Mouse (Mus musculus) kidney, embryonic 15.5 days (tissue): ENCODE data around the gene Gm32717. TPM values are rescaled to one million over a fixed set of nuclear protein-coding genes. Genes with fewer than 3 reads are reported as not detected.
"Not testable (repeated sequence)": the region's sequence is repeated elsewhere in the genome, so short reads cannot be mapped to it uniquely, and the experiment has no call there.

ENCODE experiments used
- ATAC-seq: fragments of 200-750 bp; cut with Nextera tagmentation; replicated peaks from 2 replicates; pipeline ENCODE4 v1.8.0; 2017; ENCODE audit warnings: moderate TSS enrichment; ENCODE audit not compliant: low FRiP score
- H3K27ac ChIP-seq: fragments of 300-500 bp; sonication (generic); 2 replicates; pipeline ENCODE4 v1.5.1; 2015; ENCODE audit warnings: mild to moderate bottlenecking, inconsistent platforms
- H3K27me3 ChIP-seq: fragments of 300-500 bp; sonication (generic); 2 replicates; pipeline ENCODE4 v1.6.1; 2015; ENCODE audit warnings: inconsistent platforms
- H3K36me3 ChIP-seq: fragments of 300-500 bp; sonication (generic); 2 replicates; pipeline ENCODE4 v1.6.1; 2015; ENCODE audit warnings: inconsistent platforms
- H3K4me1 ChIP-seq: fragments of 300-500 bp; sonication (generic); 2 replicates; pipeline ENCODE4 v1.6.1; 2015; ENCODE audit warnings: inconsistent platforms
- H3K4me2 ChIP-seq: fragments of 300-500 bp; sonication (generic); 2 replicates; pipeline ENCODE4 v1.6.1; 2015; ENCODE audit warnings: moderate library complexity, mild to moderate bottlenecking, inconsistent platforms
- H3K4me3 ChIP-seq: fragments of 300-500 bp; sonication (generic); replicated peaks from 2 replicates; pipeline ENCODE4 v1.5.1; 2015; ENCODE audit warnings: mild to moderate bottlenecking, inconsistent platforms
- H3K9ac ChIP-seq: fragments of 300-500 bp; sonication (generic); 2 replicates; pipeline ENCODE4 v1.6.1; 2015; ENCODE audit warnings: mild to moderate bottlenecking, inconsistent platforms
- H3K9me3 ChIP-seq: fragments of 300-500 bp; sonication (generic); replicated peaks from 2 replicates; pipeline ENCODE4 v1.6.1; 2016; ENCODE audit warnings: inconsistent platforms
- WGBS: fragments of 180-500 bp; shearing (Covaris S2); methylation state at CpG from one replicate; pipeline ENCODE4 v1.1.7; 2015; ENCODE audit warnings: mixed read lengths; 5-methylcytosine and 5-hydroxymethylcytosine counted together
- polyA plus RNA-seq: library from polyadenylated mRNA; unstranded; fragments of >200 nt; fragmentation: Nextera tagmentation; extraction: Ambion mirVana; gene quantifications from 2 replicates; pipeline ENCODE4 v1.2.1, GENCODE M21; 2015

Gene Gm32717
- polyA plus RNA-seq, 1 experiment from 2014 or later = not detected

DNA sequence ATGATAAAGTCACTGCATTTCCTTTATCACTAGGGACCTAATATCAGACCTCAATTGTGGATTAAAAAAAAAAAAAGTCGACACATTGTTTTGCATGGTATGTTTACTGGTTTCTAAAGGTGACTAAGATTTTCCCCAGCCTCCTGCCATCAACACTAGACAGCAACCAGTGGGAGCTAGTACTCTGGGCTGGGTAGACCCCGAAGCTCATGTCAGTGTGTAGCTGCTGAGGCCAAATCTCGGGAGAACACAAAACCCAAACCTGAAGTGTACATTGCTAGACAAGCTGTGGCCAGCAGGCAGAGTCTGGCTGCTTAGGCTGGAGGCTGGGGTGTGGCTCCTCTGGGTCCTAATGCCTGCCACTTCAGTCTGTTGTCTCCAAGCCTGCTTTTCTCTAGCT, 45.4 kb downstream of the Gm32717 start:
- not testable (repeated sequence) for ATAC-seq, H3K27ac ChIP-seq, H3K36me3 ChIP-seq, H3K27me3 ChIP-seq, H3K9me3 ChIP-seq, H3K9ac ChIP-seq, H3K4me2 ChIP-seq, H3K4me1 ChIP-seq, H3K4me3 ChIP-seq
- WGBS = 34% methylated on average over 3 of the region's 3 CpGs

Other genes starting within 250 kb of the Gm32717 start
- gene Mdm1, start 99.0 kb downstream of the Gm32717 start, polyA plus RNA-seq = 29.3 and 29.8 TPM in 2 replicates
- gene Il22, start 35.8 kb downstream of the Gm32717 start, polyA plus RNA-seq = not detected in 2 replicates
- not detected in 2 replicates for gene Gm32802, start 17.9 kb upstream of the Gm32717 start, polyA plus RNA-seq
- gene Iltifb, start 54.3 kb upstream of the Gm32717 start, polyA plus RNA-seq = not detected in 2 replicates
- not detected in 2 replicates for gene Gm9040, start 86.2 kb upstream of the Gm32717 start, polyA plus RNA-seq
- gene Gm9044, start 91.6 kb upstream of the Gm32717 start, polyA plus RNA-seq = not detected in 2 replicates
- gene Gm9045, start 97.1 kb upstream of the Gm32717 start, polyA plus RNA-seq = 0.08 and 0.10 TPM in 2 replicates
- gene Gm9046, start 102.5 kb upstream of the Gm32717 start, polyA plus RNA-seq = not detected in 2 replicates
- gene Gm9048, start 107.9 kb upstream of the Gm32717 start, polyA plus RNA-seq = not detected in 2 replicates
- 0.08 and 0.10 TPM in 2 replicates for gene Gm9049, start 113.3 kb upstream of the Gm32717 start, polyA plus RNA-seq
- gene Ifng, start 200.3 kb upstream of the Gm32717 start, polyA plus RNA-seq = not detected in 2 replicates